Mouse (Mus musculus) hindbrain, embryonic 10.5 days (tissue): ENCODE measurements around the gene Itgb5. TPM values are rescaled to one million over a fixed set of nuclear protein-coding genes. Genes with fewer than 3 reads are reported as not detected.
A peak's percentile ranks its signal among the peaks of the same experiment; 100 is the strongest.

ENCODE experiments used
- DNase-seq: peaks from one replicate; pipeline ENCODE4 v3.0.0-alpha.2; 2017; ENCODE audit warnings: low spot score
- H3K27ac ChIP-seq: fragments of 300-500 bp; sonication (generic); 2 replicates; pipeline ENCODE4 v1.5.1; 2016; ENCODE audit warnings: mild to moderate bottlenecking, moderate library complexity
- H3K27me3 ChIP-seq: fragments of 300-500 bp; sonication (generic); 2 replicates; pipeline ENCODE4 v1.6.1; 2016; ENCODE audit warnings: mild to moderate bottlenecking; ENCODE audit not compliant: poor library complexity, insufficient read depth, severe bottlenecking
- H3K36me3 ChIP-seq: fragments of 300-500 bp; sonication (generic); 2 replicates; pipeline ENCODE4 v1.6.1; 2016; ENCODE audit warnings: mild to moderate bottlenecking, moderate library complexity
- H3K4me1 ChIP-seq: fragments of 300-500 bp; sonication (generic); replicated peaks from 2 replicates; pipeline ENCODE4 v1.6.1; 2016; ENCODE audit warnings: mild to moderate bottlenecking
- H3K4me3 ChIP-seq: fragments of 300-500 bp; sonication (generic); 2 replicates; pipeline ENCODE4 v1.5.1; 2016; ENCODE audit warnings: mild to moderate bottlenecking, moderate library complexity
- H3K9me3 ChIP-seq: fragments of 300-500 bp; sonication (generic); 2 replicates; pipeline ENCODE4 v1.6.1; 2016; ENCODE audit warnings: mild to moderate bottlenecking, moderate library complexity
- WGBS: fragments of 180-500 bp; shearing (Covaris S2); methylation state at CpG from one replicate; pipeline ENCODE4 v1.1.7; 2016; 5-methylcytosine and 5-hydroxymethylcytosine counted together
- polyA plus RNA-seq: library from polyadenylated mRNA; unstranded; fragments of >200 nt; fragmentation: Nextera tagmentation; extraction: Ambion mirVana; gene quantifications from 2 replicates; pipeline ENCODE4 v1.2.1, GENCODE M21; 2016

The Itgb5 gene
- polyA plus RNA-seq, 1 experiment from 2014 or later = 30.3 TPM

DNA sequence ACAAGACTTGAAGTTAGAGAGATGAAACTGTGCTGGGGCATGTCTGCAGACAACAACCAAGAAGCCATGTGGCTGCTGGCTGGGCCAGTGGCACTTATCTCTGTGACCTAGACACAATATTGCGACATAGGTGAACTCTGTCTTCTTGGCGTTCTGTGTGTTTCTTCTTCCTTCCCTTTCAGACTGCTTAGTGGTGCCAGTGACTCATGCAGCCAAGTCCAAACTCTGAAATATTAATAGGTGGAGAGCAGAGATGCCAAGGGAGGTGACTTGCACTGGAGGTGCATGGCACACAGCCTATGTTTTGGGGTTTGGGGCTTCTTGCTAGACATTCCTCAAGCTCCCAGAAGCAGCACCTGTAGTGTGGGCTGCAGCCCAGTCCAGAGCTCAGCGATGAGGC is 7.2 kb downstream of the Itgb5 start:
- Histone ChIP-seq H3K27me3 (peaks cover 26% of the 10 kb centered on the region), H3K27ac (no peak overlapping the region), H3K36me3 (no peaks in the 10 kb centered on the region), H3K9me3 (no peaks in the 10 kb centered on the region), H3K4me3 (no peak overlapping the region), H3K4me1 (peaks cover 33% of the 10 kb centered on the region)
- 88% methylated on average over 3 of the region's 3 CpGs for WGBS
- no peak for DNase-seq

DNA sequence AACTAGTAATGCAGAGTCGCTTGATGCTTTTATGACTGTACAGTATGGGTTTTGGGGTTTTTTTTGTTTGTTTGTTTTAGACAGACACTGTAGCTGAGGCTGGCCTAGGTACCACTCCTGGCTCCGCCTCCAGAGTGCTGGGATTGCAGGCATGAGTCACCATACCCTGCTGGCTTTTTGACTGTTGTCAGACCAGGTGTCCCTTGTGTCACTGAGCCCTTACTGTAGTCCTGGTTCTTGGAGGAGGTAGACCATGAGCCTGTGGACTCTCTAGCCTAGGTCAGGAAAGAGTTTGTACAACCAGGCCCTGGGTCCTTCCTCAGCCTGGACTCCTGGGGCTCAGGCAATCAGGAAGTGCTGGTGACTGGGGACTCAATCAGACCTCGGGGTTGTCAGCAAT is 7.7 kb downstream of the Itgb5 start:
- WGBS = 73% methylated on average over 3 of the region's 3 CpGs

GRCm38 (mm10) chr16:33840616-33841015 is 11.2 kb downstream of the Itgb5 start:
- peaks cover under 1% of the 10 kb centered on the region; the same call in 1 of the 2 replicates for H3K27me3 ChIP-seq
- DNase-seq = no peak
- H3K4me3 ChIP-seq = no peak overlapping the region
- H3K27ac ChIP-seq = no peak overlapping the region
- WGBS = 80% methylated on average over 6 of the region's 6 CpGs
- no peaks in the 10 kb centered on the region for H3K36me3 ChIP-seq
- 0 out of 2 replicates have a peak, but pooled peaks cover 2% of the 10 kb centered on the region for H3K4me1 ChIP-seq
- H3K9me3 ChIP-seq = no peaks in the 10 kb centered on the region

More for the DNA sequence above, 7.7 kb downstream of the Itgb5 start:
- no peak for DNase-seq
- no peaks in the 10 kb centered on the region for H3K9me3 ChIP-seq
- no peak overlapping the region for H3K27ac ChIP-seq
- peaks cover 31% of the 10 kb centered on the region for H3K4me1 ChIP-seq
- no peaks in the 10 kb centered on the region for H3K36me3 ChIP-seq
- H3K27me3 ChIP-seq = peaks cover 21% of the 10 kb centered on the region
- H3K4me3 ChIP-seq = no peak overlapping the region

GRCm38 (mm10) chr16:33842081-33842880 is 12.8 kb downstream of the Itgb5 start:
- H3K4me1 ChIP-seq = 0 out of 2 replicates have a peak, but pooled peaks cover 2% of the 10 kb centered on the region
- H3K27ac ChIP-seq = no peak overlapping the region
- no peaks in the 10 kb centered on the region for H3K9me3 ChIP-seq
- WGBS = 67% methylated on average over 12 of the region's 12 CpGs
- peaks cover 9% of the 10 kb centered on the region; the same call in 1 of the 2 replicates for H3K36me3 ChIP-seq
- H3K27me3 ChIP-seq = no peaks in the 10 kb centered on the region
- DNase-seq = no peak
- no peak overlapping the region for H3K4me3 ChIP-seq

- peaks cover 9% of the 10 kb centered on the region; the same call in 1 of the 2 replicates for H3K36me3 ChIP-seq
- 0 out of 2 replicates have a peak, but pooled peaks cover 2% of the 10 kb centered on the region for H3K4me1 ChIP-seq
- no peaks in the 10 kb centered on the region for H3K27me3 ChIP-seq
- no peak overlapping the region for H3K27ac ChIP-seq
- DNase-seq = no peak
- H3K4me3 ChIP-seq = no peak overlapping the region
- WGBS = 51% methylated on average over 4 of the region's 4 CpGs
- H3K9me3 ChIP-seq = no peaks in the 10 kb centered on the region
Observed at GRCm38 (mm10) chr16:33844150-33844611, 14.7 kb downstream of the Itgb5 start.

GRCm38 (mm10) chr16:33844866-33845265 is 15.4 kb downstream of the Itgb5 start:
- H3K4me3 ChIP-seq = no peak overlapping the region
- H3K36me3 ChIP-seq = peaks cover 9% of the 10 kb centered on the region; the same call in 1 of the 2 replicates
- H3K27ac ChIP-seq = no peak overlapping the region
- no peaks in the 10 kb centered on the region for H3K9me3 ChIP-seq
- 0 out of 2 replicates have a peak, but pooled peaks cover 2% of the 10 kb centered on the region for H3K4me1 ChIP-seq
- no peaks in the 10 kb centered on the region for H3K27me3 ChIP-seq
- DNase-seq = no peak
- 83% methylated on average over 6 of the region's 6 CpGs for WGBS

- Histone ChIP-seq H3K36me3 (no peaks in the 10 kb centered on the region), H3K4me1 (0 out of 2 replicates have a peak, but pooled peaks cover 4% of the 10 kb centered on the region), H3K9me3 (no peaks in the 10 kb centered on the region), H3K4me3 (no peak overlapping the region), H3K27ac (no peak overlapping the region), H3K27me3 (no peaks in the 10 kb centered on the region)
- DNase-seq = no peak
Observed at GRCm38 (mm10) chr16:33853271-33853670, 23.8 kb downstream of the Itgb5 start.

DNA sequence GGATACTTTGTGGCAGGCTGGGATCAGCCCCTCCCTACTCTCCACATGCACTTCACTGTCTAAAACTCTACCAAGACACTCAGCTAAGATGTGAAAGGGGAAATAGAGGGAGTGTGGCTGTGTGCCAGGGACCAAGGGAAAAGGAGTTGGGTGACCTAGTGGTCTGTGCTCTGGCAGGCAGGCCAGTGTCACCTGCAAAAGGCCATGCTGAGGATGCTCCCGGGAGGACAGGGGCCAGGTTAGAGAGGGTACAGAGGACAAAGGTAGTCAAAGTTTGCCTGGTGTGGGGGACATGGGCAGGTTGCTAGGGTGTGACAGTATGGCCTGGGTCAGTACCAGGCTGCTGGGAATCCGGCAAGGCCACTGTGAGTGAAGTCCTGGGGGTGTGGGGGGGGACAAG is 29.3 kb downstream of the Itgb5 start:
- DNase-seq = no peak
- no peaks in the 10 kb centered on the region for H3K9me3 ChIP-seq
- H3K4me1 ChIP-seq = peaks cover 10% of the 10 kb centered on the region
- no peaks in the 10 kb centered on the region for H3K27me3 ChIP-seq
- H3K36me3 ChIP-seq = no peaks in the 10 kb centered on the region
- no peak overlapping the region for H3K4me3 ChIP-seq
- 84% methylated on average over 2 of the region's 2 CpGs for WGBS
- no peak overlapping the region for H3K27ac ChIP-seq

DNA sequence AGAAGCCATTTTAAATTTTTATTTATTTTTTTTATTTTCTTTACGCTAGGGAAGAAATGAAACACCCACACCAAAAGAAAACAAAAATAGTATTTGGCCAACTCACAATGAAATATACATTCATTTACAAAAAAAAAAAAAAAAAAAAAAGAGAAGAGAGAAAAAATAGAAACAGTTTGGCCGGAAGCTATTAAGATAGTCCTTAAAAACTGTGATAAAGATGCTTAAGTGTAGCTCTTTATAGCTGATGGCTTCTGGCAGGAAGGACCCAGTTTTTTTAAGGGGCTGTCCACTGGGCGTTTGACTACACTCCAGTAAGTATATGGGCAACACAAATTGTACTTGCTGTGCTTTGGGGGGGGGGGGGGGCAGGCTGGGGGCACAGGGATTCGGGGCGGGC is 29.9 kb downstream of the Itgb5 start:
- H3K27ac ChIP-seq = no peak overlapping the region
- H3K9me3 ChIP-seq = no peaks in the 10 kb centered on the region
- 72% methylated on average over 5 of the region's 5 CpGs for WGBS
- no peaks in the 10 kb centered on the region for H3K27me3 ChIP-seq
- DNase-seq = no peak
- H3K4me1 ChIP-seq = peaks cover 10% of the 10 kb centered on the region
- no peaks in the 10 kb centered on the region for H3K36me3 ChIP-seq
- H3K4me3 ChIP-seq = no peak overlapping the region

DNA sequence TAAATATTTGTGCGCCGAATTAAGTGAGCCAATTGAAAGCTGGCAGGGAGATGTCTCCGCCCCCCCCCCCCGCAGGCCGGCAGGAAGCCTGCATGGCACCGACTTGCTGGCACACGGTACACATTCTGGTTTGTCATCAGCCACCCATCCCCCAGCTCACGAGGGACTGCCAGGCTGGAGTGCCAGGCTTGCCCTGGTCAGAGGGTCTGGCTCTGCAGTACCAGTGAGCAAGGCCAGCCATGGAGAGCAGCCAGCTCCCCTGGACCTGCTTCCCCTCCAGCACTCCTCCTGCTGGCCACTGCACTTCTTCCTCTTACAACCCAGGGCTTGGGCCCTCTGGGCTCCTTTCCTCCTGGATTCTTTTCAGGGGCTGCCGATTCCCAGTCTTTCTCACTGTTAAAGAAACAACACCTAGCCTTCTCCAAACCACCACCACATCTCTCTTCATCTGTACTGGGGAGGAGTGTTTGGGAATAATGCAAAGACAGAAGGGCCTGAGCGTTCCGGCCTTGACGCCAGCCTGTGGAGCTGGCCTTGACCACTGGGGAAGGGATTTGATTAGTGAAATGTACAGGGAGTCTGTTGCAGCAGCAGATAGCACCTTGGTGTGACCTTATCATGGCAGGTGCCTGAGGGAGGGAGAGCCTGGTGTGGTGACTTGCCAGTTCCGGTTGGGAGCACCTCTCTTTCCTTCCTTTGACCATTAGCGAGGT is 30.7 kb downstream of the Itgb5 start:
- no peaks in the 10 kb centered on the region for H3K36me3 ChIP-seq

DNA sequence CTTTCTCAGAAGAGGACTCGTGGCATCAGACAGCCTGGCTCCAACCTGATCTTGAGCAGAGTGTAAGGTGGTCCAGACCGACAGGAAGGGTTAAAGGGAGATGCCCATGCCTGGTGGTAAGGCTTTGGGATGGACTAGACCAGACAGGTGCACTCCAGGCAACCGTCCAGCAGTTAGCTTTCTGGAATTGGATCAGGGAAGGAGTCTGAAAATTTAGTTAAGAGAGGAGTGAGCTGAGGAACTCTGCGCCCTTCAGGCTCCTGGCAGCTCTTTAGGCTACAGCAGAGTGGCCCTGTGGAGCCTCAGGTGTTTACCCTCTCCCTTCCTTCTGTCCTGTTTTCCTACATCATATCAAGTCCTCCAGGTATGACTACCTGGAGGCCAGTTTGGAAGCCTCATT is 32.9 kb downstream of the Itgb5 start:
- DNase-seq = no peak
- no peaks in the 10 kb centered on the region for H3K9me3 ChIP-seq
- H3K4me3 ChIP-seq = no peak overlapping the region
- no peak overlapping the region for H3K27ac ChIP-seq
- no peaks in the 10 kb centered on the region for H3K36me3 ChIP-seq
- peaks cover 6% of the 10 kb centered on the region for H3K4me1 ChIP-seq
- H3K27me3 ChIP-seq = no peaks in the 10 kb centered on the region
- WGBS = 85% methylated on average over 4 of the region's 4 CpGs

More for the DNA sequence above, 30.7 kb downstream of the Itgb5 start:
- peak; percentile 33 for DNase-seq
- H3K4me1 ChIP-seq = peaks cover 10% of the 10 kb centered on the region
- WGBS = 52% methylated on average over 14 of the region's 14 CpGs
- peak overlapping the region; percentile 34 for H3K4me3 ChIP-seq
- no peaks in the 10 kb centered on the region for H3K9me3 ChIP-seq
- no peaks in the 10 kb centered on the region for H3K27me3 ChIP-seq
- 0 out of 2 replicates have a peak overlapping the region, but pooled peaks have one; percentile 46 for H3K27ac ChIP-seq

DNA sequence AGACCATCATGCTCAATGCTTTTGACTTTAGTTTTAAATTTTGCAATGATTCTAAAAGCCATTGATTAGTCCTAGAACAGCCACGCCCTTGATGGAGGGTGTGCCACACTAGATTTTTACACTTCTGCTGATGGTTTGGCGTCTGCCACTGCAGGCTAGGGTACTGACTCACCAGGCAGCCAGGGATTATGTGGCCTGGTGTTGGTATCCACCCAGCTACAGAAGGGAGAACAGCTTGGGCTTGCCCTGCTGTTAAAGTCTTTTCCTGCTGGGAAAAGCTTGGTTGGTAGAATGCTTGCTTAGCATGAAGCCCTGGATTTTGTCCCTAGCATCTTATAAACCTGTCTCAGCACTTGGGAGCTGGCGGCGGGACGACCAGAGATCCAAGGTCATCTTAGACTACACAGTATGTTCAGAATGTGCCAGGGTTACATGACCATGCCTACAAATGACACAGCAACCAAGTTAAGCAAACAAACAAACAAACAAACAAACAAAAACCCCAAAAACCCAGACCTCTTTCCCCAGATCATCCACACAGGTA is 33.8 kb downstream of the Itgb5 start:
- no peaks in the 10 kb centered on the region for H3K27me3 ChIP-seq
- no peaks in the 10 kb centered on the region for H3K36me3 ChIP-seq
- H3K27ac ChIP-seq = no peak overlapping the region
- H3K4me1 ChIP-seq = peaks cover 6% of the 10 kb centered on the region
- H3K4me3 ChIP-seq = no peak overlapping the region
- 81% methylated on average over 5 of the region's 5 CpGs for WGBS
- no peak for DNase-seq
- no peaks in the 10 kb centered on the region for H3K9me3 ChIP-seq
